Mouse (Mus musculus): Measurements from ENCODE around the gene Clcnkb.

Clcnkb gene

DNA sequence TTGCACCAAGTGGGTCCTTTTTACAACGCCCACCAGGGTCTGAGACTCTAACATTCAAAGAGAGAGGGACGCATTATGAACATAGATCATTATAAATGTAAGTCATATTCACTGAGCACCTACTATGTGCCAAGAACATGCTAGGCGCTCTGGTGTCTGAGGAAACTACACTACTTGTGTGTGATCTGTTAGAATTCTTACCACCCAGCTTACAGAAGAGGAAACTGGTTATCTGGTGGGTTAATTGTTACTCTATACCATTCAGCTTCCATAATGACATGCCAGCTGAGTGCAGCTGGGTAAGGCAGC, 10.5 kb downstream of the Clcnkb start:
- Histone ChIP-seq H3K9me3 (ENCODE audit: low read length) (no peaks in the 10 kb centered on the region), H3K4me3 (replicated peaks; ENCODE audit: low read length) (no peak overlapping the region), H3K36me3 (ENCODE audit: insufficient read depth, low read length) (no peaks in the 10 kb centered on the region), H3K4me1 (replicated peaks; ENCODE audit: low read depth, low read length) (peaks cover 32% of the 10 kb centered on the region), H3K27me3 (ENCODE audit: insufficient read depth, low read length) (peaks cover 15% of the 10 kb centered on the region)
- TF ChIP-seq CTCF (conservative IDR thresholded peaks at IDR 0.05; ENCODE audit: low read length) (no peak), NANOG (IDR thresholded peaks at IDR 0.05; ENCODE audit: borderline replicate concordance, low read length) (no peak)

GRCm38 (mm10) chr4:141404518-141405313, 11.1 kb downstream of the Clcnkb start:
- Histone ChIP-seq H3K4me3 (replicated peaks; ENCODE audit: low read length) (no peak overlapping the region), H3K9me3 (ENCODE audit: low read length) (no peaks in the 10 kb centered on the region), H3K27me3 (ENCODE audit: insufficient read depth, low read length) (peaks cover 13% of the 10 kb centered on the region), H3K36me3 (ENCODE audit: insufficient read depth, low read length) (no peaks in the 10 kb centered on the region), H3K4me1 (replicated peaks; ENCODE audit: low read depth, low read length) (peaks cover 32% of the 10 kb centered on the region)
- peak; percentile 83 for TF ChIP-seq CTCF (conservative IDR thresholded peaks at IDR 0.05; ENCODE audit: low read length)
- no peak for TF ChIP-seq POU5F1 (IDR thresholded peaks at IDR 0.05; ENCODE audit: borderline replicate concordance, low read length)

GRCm38 (mm10) chr4:141400171-141400570, 15.6 kb downstream of the Clcnkb start:
- TF ChIP-seq CTCF (conservative IDR thresholded peaks at IDR 0.05; ENCODE audit: low read length) (no peak), POU5F1 (IDR thresholded peaks at IDR 0.05; ENCODE audit: borderline replicate concordance, low read length) (no peak), NANOG (IDR thresholded peaks at IDR 0.05; ENCODE audit: borderline replicate concordance, low read length) (no peak)
- H3K36me3 ChIP-seq (ENCODE audit: insufficient read depth, low read length), result no peaks in the 10 kb centered on the region
- H3K4me3 ChIP-seq (replicated peaks; ENCODE audit: low read length), result no peak overlapping the region
- H3K9me3 ChIP-seq (ENCODE audit: low read length), result no peaks in the 10 kb centered on the region
- H3K4me1 ChIP-seq (replicated peaks; ENCODE audit: low read depth, low read length), result peaks cover 22% of the 10 kb centered on the region
- H3K27me3 ChIP-seq (ENCODE audit: insufficient read depth, low read length), result peaks cover 29% of the 10 kb centered on the region

GRCm38 (mm10) chr4:141398545-141398944, 17.3 kb downstream of the Clcnkb start, which contains the start of gene Clcnka:
Gene Clcnka, minus strand, starts transcription at chr4:141398724.
- peaks cover 24% of the 10 kb centered on the region for H3K4me1 ChIP-seq (replicated peaks; ENCODE audit: low read depth, low read length)
- no peak for TF ChIP-seq POU5F1 (IDR thresholded peaks at IDR 0.05; ENCODE audit: borderline replicate concordance, low read length)
- no peak for TF ChIP-seq NANOG (IDR thresholded peaks at IDR 0.05; ENCODE audit: borderline replicate concordance, low read length)
- no peak for TF ChIP-seq CTCF (conservative IDR thresholded peaks at IDR 0.05; ENCODE audit: low read length)
- H3K4me3 ChIP-seq (replicated peaks; ENCODE audit: low read length), result no peak within 1 kb of the TSS
- H3K9me3 ChIP-seq (ENCODE audit: low read length), result no peaks in the 10 kb centered on the region
- peaks cover 26% of the 10 kb centered on the region for H3K27me3 ChIP-seq (ENCODE audit: insufficient read depth, low read length)
- H3K36me3 ChIP-seq (ENCODE audit: insufficient read depth, low read length), result no peaks in the 10 kb centered on the region

DNA sequence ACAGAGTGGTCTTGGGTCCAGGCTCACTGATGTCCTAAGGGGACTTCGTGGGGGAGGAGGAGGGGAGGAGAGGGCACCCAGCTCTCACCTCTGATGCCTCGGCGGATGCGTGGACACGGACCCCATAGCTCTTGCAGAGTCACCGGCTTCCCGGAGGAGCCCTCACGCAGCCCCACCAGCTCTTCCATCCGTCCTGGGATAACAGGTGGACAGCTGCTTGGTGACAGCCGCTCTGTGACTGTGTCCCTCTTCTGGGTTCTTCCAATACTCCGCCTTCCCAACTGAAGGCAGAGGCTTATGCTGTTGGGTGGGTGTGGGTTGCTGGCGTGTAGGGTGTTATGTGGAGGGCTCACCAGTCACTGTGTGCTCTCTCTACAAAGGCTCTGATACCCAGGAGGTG, 18.0 kb downstream of the Clcnkb start:
- H3K4me3 ChIP-seq (replicated peaks; ENCODE audit: low read length), result no peak overlapping the region
- peaks cover 24% of the 10 kb centered on the region for H3K4me1 ChIP-seq (replicated peaks; ENCODE audit: low read depth, low read length)
- H3K27me3 ChIP-seq (ENCODE audit: insufficient read depth, low read length), result peaks cover 26% of the 10 kb centered on the region
- no peaks in the 10 kb centered on the region for H3K36me3 ChIP-seq (ENCODE audit: insufficient read depth, low read length)
- no peaks in the 10 kb centered on the region for H3K9me3 ChIP-seq (ENCODE audit: low read length)
- TF ChIP-seq NANOG (IDR thresholded peaks at IDR 0.05; ENCODE audit: borderline replicate concordance, low read length), result no peak
- no peak for TF ChIP-seq CTCF (conservative IDR thresholded peaks at IDR 0.05; ENCODE audit: low read length)
- TF ChIP-seq POU5F1 (IDR thresholded peaks at IDR 0.05; ENCODE audit: borderline replicate concordance, low read length), result no peak

DNA sequence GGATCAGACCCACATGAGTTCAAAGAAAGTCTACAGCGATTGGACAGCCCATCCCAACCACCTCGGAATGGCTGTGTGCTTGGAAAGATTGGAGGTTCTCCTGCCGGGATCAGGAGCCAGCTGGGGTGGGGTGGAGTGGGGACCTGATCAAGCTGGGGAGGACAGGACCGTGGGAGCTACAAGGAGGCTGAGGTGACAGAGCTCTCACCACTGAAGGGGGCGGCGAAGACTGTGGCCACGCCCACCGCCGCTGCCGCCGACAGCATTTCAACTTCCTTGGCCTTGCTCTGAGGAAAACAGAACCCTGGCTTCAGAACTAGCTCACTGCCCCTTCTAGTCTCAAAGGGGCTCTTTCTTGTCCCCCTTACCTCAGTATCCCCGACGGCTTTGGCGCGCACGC, 21.1 kb downstream of the Clcnkb start:
- Histone ChIP-seq H3K4me3 (replicated peaks; ENCODE audit: low read length) (peak overlapping the region; percentile 37), H3K27me3 (ENCODE audit: insufficient read depth, low read length) (peaks cover 35% of the 10 kb centered on the region), H3K9me3 (ENCODE audit: low read length) (no peaks in the 10 kb centered on the region), H3K36me3 (ENCODE audit: insufficient read depth, low read length) (no peaks in the 10 kb centered on the region), H3K4me1 (replicated peaks; ENCODE audit: low read depth, low read length) (peaks cover 38% of the 10 kb centered on the region)
- TF ChIP-seq POU5F1 (IDR thresholded peaks at IDR 0.05; ENCODE audit: borderline replicate concordance, low read length) (no peak), CTCF (conservative IDR thresholded peaks at IDR 0.05; ENCODE audit: low read length) (no peak), NANOG (IDR thresholded peaks at IDR 0.05; ENCODE audit: borderline replicate concordance, low read length) (no peak)

- H3K4me3 ChIP-seq (replicated peaks; ENCODE audit: low read length), result no peak overlapping the region
- no peak for TF ChIP-seq NANOG (IDR thresholded peaks at IDR 0.05; ENCODE audit: borderline replicate concordance, low read length)
- peaks cover 38% of the 10 kb centered on the region for H3K4me1 ChIP-seq (replicated peaks; ENCODE audit: low read depth, low read length)
- H3K36me3 ChIP-seq (ENCODE audit: insufficient read depth, low read length), result no peaks in the 10 kb centered on the region
- peaks cover 15% of the 10 kb centered on the region for H3K27me3 ChIP-seq (ENCODE audit: insufficient read depth, low read length)
- H3K9me3 ChIP-seq (ENCODE audit: low read length), result no peaks in the 10 kb centered on the region
Observed at GRCm38 (mm10) chr4:141391293-141391692, 24.5 kb downstream of the Clcnkb start.

DNA sequence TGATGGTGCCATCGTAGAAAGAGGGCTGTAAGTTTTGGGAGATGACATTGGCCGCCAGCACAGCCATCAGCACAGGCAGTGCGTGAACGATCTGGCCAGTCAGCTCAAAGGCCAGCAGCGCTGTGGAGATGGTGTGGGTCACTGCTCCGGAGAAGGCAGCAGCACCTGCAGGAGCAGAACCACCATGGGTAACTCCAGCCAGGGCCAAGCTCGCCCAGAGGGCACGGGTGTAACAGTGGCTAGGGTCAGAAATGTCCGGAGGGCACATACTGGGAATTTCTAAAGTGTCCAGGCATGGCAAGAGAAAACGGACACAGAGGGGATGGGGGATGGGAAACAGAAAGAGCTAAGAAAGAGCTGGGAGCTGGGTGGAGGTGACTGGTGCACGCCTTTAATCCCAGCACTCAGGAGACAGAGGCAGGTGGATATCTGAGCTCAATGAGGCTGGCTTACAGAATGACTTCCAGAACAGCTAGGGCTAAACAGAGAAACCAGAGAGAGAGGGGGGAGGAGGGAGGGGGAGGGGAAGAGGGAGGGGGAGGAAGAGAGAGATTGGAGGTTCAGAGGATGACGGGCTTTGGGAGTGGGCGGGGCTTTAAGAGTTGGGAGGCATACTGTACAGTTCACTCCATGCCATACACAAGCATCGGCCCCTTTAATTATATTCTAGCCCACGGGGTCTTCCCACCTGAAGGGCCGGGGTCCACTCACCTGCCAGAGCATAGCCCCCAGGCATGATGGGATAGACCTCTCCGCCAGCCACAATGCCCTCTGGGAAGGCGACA, 26.3 kb downstream of the Clcnkb start:
- Histone ChIP-seq H3K4me1 (replicated peaks; ENCODE audit: low read depth, low read length) (peaks cover 40% of the 10 kb centered on the region), H3K36me3 (ENCODE audit: insufficient read depth, low read length) (no peaks in the 10 kb centered on the region), H3K27me3 (ENCODE audit: insufficient read depth, low read length) (peaks cover 12% of the 10 kb centered on the region), H3K9me3 (ENCODE audit: low read length) (no peaks in the 10 kb centered on the region), H3K4me3 (replicated peaks; ENCODE audit: low read length) (peak overlapping the region; percentile 58)
- no peak for TF ChIP-seq POU5F1 (IDR thresholded peaks at IDR 0.05; ENCODE audit: borderline replicate concordance, low read length)
- no peak for TF ChIP-seq CTCF (conservative IDR thresholded peaks at IDR 0.05; ENCODE audit: low read length)
- no peak for TF ChIP-seq NANOG (IDR thresholded peaks at IDR 0.05; ENCODE audit: borderline replicate concordance, low read length)
